Mouse (Mus musculus) Muller cell, postnatal 12 days (primary cell): ENCODE results near the gene Nat8f5.
"Not testable (repeated sequence)": the region's sequence is repeated elsewhere in the genome, so short reads cannot be mapped to it uniquely, and the experiment has no call there.

Source experiments
- DNase-seq: peaks from one replicate; pipeline ENCODE4 v3.0.0-alpha.2; 2015; ENCODE audit errors: inconsistent ontology term

The Nat8f5 gene

DNA sequence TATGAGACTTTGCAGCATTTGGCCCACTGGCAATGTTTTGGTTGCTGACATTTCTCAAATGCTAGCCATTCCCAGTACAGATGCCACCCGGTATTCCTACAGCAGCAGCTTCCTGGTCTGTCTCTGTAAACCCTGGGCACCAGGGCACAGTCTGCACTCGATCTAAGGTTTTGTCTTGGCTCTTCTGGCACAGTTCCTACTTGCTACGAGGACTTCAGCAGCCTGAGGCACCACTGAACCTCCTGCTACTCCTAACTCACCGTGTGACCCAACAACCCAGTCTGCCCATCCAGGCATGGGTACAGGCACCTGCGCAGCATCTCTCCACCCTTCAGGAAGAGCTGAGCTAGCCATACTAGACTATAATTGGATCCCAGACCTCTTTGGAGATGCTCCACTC, 15.3 kb upstream of the Nat8f5 start:
- DNase-seq, result not testable (repeated sequence)

DNA sequence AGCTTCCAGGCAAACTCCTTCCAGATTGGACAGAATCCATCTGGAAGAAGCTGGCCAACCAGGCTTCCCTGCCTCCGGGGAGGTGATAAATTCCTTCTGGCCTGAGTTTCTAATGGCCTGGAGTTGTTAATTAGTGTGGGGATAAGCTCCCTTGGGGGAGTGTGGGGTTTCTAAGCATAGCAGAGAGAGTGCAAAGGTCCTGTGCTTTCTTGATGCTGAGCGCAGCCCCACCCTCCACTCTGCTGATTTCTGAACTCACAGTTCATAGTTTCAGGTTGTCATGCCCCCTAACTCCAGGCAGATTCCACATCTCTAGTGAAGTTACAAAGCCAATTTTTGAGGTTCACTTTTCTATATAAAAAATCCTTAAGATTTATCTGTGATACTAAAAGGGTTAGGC, 14.3 kb upstream of the Nat8f5 start:
- not testable (repeated sequence) for DNase-seq

DNA sequence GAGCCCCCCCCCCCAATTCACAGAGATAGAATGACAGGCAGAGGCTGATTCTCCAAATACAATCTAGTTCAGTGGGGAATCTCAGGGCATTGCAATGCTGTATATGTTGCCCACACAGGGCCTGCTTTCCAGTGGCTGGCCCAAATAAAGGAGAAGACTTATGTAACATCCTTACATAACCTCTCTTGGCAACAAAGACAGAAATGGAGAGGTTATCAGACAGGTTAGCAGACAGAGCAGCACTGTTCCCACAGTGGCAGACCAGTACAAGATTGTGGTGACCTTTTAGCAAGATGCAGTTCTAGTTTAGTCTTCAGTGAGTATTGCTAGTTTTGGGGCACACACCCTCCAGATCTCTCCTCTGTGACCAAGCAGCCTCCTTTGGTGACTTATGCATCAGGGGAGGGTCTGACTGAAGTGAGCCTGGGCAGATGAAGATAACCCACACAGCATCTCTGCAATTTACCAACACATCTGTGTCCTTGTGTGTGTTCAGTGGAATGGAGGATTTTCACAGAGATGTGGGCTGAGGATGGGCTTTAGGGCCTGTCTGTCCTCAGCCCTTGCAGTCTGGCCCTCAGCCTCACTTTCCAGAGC, 13.8 kb upstream of the Nat8f5 start:
- peak; percentile 53 for DNase-seq

DNA sequence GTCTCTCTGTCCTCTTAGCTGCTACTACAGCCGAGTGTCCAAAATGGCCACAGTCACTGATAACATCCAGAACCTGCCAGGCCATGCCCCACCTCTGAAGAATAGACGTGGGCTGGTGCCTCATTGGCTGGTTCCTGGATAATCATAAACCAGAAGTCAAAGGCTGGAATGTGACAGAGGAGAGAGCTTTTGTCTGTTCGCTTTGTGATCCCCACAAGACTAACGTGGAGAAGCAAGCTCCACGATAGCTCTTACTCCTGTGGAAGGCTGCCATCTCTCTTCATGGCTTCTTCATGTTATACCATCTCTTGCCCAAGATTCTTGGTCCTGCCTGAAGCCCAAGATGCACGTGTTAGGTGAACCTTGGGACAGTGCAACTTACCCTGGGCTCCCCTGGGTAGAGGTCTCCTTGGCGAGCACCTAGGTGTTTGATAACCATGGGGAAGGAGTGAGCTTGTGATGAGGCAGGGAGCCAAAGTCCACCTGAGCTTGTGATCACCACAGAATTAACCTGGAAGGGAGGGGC, 11.1 kb upstream of the Nat8f5 start, which contains the start of gene Nat8:
Nat8 (minus strand) TSS at position 287 of the 526 bp plus-strand sequence.
- DNase-seq, result no peak

DNA sequence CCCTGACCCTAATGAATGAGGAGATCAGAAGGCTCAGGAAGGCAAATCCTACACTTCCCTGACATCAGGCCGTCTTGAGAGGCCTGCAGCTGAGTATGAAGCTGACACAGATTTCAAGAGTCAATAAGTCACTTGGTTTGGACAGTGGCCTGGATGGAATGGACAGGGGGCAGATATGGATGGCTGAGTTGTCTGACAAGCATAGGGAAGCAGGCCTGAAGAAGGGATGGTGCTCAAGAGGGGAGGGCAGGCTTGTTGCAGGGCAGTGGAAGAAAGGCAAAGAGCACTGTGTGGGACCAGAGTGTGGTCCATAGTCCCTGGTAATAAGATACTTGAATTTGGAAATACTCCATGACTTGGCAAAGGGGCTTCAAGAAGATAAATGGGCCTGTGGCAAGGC, 8.7 kb upstream of the Nat8f5 start:
- DNase-seq, result no peak

DNA sequence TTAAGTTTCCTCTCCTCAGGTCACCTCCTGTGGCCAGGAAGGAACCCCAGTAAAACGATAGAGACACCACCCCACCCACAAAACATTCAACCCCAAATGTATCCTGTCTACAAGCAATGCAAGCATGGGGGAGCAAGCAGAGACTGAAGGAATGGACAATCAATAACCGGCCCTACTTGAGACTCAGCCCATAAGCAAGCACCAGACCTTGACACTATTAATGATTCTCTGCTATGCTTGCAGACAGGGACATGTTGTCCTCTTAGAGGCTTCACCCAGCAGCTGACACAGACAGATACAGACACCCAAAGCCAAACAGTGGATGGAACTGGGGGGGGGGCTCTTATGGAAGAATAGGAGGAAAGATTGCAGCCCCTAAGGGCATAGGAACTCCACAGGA, 5.1 kb upstream of the Nat8f5 start:
- DNase-seq, result no peak

DNA sequence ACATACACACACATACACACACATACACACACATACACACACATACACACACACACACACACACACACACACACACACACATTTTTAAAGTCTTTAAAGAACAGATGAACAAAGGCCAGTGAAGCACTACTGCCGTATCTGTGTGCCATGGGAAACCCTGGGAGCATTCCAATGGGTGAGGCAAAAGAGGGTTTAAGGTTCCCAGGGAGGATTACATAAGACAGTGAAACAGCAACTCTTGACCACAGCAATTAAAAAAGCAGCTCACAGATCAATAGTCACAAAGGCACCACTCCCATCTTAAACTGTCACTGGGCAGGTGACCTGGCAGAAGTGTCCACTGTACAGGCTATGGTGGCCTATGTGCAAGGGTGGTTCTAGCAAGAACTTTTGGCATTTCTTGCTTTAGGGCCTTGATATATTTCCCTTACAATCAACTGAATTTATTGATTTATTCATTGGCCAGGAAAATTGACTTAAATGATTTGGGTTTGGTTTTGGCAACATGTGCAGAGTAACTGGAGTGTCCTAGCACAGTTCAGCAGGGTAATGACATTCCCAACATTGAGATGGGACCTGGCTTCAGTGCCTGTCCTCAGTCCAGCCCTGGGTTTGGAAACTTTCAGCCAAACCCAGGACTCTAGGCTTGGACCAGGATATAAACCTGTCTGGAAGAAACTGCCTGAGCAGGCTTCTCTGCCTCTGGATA, 2.8 kb upstream of the Nat8f5 start:
- DNase-seq, result no peak

DNA sequence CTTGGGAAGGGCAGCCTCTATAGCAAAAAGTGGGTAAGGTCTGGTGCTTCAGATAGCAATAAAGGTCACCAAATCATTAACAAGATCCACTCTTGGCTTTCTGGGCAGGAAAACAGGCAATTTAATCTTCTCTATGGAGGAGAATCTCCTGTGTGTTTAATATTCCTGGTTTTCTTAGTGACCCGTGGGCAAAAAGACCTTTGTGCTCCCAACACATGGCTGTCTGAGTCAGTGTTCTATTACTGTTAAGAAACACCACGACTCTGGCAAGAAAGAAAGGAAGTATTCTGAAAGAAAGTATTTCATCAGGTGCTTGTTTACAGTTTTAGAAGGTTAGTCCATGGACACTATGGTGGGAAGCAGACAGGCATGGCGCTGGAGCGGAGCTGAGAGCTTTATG, 1.5 kb upstream of the Nat8f5 start:
- no peak for DNase-seq

DNA sequence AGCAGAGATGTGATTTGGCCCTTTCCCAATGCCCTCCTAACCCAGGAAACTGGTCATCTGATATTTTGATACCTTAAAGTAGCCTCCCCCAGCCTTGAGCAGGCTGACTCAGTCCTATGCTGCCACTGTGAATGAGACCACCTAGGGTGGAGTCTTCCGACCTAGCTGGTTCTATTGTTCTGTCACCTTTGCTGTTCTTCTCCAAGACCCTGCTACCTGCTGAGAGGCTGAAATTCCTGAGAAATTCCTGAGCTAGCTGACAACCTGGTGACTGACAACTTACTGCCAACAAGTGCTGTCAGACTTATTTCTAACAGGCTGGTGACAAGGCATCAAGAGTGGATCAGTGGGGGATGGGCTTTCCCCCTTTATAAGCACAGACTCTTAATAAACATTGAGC, 2.4 kb downstream of the Nat8f5 start:
- no peak for DNase-seq

DNA sequence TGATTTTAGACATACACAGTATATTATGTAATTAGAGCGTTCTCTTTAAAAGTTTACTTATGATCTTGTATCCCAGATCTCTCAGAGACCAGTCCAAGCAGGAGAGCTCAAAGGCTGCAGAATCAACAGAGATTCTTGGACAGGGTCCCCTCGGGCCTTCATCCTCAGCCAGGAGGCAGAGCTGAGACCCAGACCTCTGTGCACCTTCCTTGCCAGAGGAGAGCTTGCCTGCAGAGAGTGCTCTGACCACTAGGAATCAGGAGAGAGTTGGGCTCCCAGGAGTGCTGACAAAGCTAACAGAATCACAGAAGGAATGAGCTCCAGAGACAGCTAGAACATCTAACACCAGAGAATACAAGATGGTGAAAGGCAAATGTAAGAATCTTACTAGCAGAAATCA, 7.4 kb downstream of the Nat8f5 start:
- no peak for DNase-seq

DNA sequence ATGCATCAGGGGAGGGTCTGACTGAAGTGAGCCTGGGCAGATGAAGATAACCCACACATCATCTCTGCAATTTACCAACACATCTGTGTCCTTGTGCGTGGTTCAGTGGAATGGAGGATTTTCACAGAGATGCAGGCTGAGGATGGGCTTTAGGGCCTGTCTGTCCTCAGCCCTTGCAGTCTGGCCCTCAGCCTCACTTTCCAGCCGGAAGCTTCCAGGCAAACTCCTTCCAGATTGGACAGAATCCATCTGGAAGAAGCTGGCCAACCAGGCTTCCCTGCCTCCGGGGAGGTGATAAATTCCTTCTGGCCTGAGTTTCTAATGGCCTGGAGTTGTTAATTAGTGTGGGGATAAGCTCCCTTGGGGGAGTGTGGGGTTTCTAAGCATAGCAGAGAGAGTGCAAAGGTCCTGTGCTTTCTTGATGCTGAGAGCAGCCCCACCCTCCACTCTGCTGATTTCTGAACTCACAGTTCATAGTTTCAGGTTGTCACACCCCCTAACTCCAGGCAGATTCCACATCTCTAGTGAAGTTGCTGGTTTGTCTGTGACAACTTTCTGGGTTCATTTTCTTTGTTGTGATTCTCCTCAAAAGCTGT, 9.7 kb downstream of the Nat8f5 start:
- not testable (repeated sequence) for DNase-seq

DNA sequence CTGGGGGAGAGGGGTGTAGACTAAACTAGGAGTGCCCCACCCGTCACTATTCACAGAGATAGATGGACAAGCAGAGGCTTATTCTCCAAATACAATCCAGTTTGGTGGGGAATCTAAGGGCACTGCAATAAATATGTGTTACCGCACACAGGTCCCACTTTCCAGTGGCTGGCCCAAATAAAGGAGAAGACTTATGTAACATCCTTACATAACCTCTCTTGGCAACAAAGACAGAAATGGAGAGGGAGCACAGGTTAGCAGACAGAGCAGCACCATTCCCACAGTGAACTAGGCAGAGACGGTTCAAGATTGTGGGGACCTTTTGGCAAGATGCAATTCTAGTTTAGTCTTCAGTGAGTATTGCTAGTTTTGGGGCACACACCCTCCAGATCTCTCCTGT, 10.3 kb downstream of the Nat8f5 start:
- DNase-seq, result not testable (repeated sequence)

DNA sequence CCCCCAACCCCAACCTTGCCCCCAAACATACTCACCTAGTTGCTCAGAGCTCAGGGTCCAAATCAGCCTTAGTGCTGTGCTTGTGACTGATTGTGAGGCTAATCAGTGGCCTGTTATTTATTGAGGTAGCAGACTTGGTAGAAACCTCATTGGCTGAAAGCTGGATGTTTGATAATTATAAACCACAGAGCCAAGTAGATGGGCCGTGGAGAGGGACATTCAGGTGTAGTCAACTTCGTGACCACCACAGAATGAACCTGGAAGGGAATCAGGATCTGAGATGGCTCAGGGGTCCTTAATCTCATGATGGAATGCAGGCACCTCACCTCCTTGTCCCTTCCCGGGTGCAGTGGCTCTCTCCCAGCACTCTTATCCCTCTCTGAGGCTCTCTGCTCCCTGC, 11.0 kb downstream of the Nat8f5 start:
- DNase-seq, result not testable (repeated sequence)

DNA sequence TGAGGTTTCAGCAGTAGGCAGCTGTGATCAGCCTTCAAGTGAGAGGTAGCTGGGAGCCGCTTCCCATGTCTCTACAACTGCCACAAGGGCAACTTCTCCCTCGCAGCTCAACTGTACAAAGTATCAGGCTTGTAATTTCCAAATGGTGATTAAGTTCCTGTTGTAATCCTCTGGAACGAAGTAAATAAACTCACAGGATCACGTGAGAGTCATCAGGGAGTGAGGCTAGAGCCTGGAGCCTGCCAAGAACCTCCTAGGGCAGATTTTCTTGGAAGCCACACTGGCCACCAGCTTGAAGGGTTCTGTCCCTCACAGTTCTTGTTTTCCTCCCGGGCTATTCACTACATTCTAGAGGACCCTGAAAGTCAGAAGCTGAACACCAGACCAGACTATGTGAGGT, 17.6 kb downstream of the Nat8f5 start:
- DNase-seq, result not testable (repeated sequence)
